23 mouse cellular contexts compared by ENCODE assay signal in genomic region chr9:97341772-97342171, GRCm38 (mm10). TPM values are rescaled to one million over a fixed set of nuclear protein-coding genes. Genes with fewer than 3 reads are reported as not detected.
DNase-seq lines count a peak whose midpoint lies in the region; ATAC-seq and TF ChIP-seq lines count a peak whose summit lies in the region.
"Had no signal": no experiment of that assay in that cellular context is flagged by ENCODE, and none has a peak within 500 bp of the region (broad histone marks: within the 10 kb centered on the region; RNA-seq: fewer than 3 reads in every experiment).

No protein-coding gene starts in this region.

- no peaks in the 10 kb centered on the region; the same call in 1 of the 2 replicates for H3K9me3 ChIP-seq in forebrain, embryonic 14.5 days (replicated peaks; ENCODE audit: control insufficient read depth, low read length)
- H3K9me3 ChIP-seq in forebrain, embryonic 13.5 days (replicated peaks) = 0 out of 2 replicates have a peak, but pooled peaks cover 4% of the 10 kb centered on the region
- H3K9me3 ChIP-seq in lung, embryonic 14.5 days (ENCODE audit: low read depth, low read length) = no peaks in the 10 kb centered on the region
- no peaks in the 10 kb centered on the region for H3K9me3 ChIP-seq in stomach, embryonic 15.5 days
- H3K9me3 ChIP-seq: hindbrain, embryonic 12.5 days; limb, embryonic 13.5 days; midbrain, embryonic 10.5 days; neural tube, embryonic 13.5 days had no signal

- 69% methylated on average over 5 of the region's 5 CpGs for WGBS in forebrain, embryonic 14.5 days
- 76% methylated on average over 5 of the region's 5 CpGs for WGBS in forebrain, embryonic 13.5 days
- WGBS in lung, embryonic 14.5 days = 44% methylated on average over 5 of the region's 5 CpGs
- 51% methylated on average over 5 of the region's 5 CpGs for WGBS in stomach, embryonic 15.5 days

- no peak for ATAC-seq in forebrain, embryonic 14.5 days
- no peak for ATAC-seq in forebrain, embryonic 13.5 days
- ATAC-seq in lung, embryonic 14.5 days (ENCODE audit: insufficient read depth) = 0 out of 2 replicates have a peak, but pooled peaks have one; percentile 13
- ATAC-seq in stomach, embryonic 15.5 days (ENCODE audit: insufficient read depth, low FRiP score, low read depth) = peak; percentile 81
- ATAC-seq: forebrain, embryonic 16.5 days had no signal

- no peaks in the 10 kb centered on the region for H3K36me3 ChIP-seq in forebrain, embryonic 14.5 days (ENCODE audit: control insufficient read depth, insufficient read depth, low read length)
- no peaks in the 10 kb centered on the region for H3K36me3 ChIP-seq in forebrain, embryonic 13.5 days (ENCODE audit: poor library complexity, severe bottlenecking)
- H3K36me3 ChIP-seq in lung, embryonic 14.5 days (ENCODE audit: insufficient read depth) = no peaks in the 10 kb centered on the region
- H3K36me3 ChIP-seq in stomach, embryonic 15.5 days = no peaks in the 10 kb centered on the region
- H3K36me3 ChIP-seq: hindbrain, embryonic 12.5 days; limb, embryonic 13.5 days; midbrain, embryonic 10.5 days; neural tube, embryonic 13.5 days had no signal

- H3K9ac ChIP-seq in forebrain, embryonic 14.5 days (ENCODE audit: low read length) = no peak overlapping the region
- no peak overlapping the region for H3K9ac ChIP-seq in forebrain, embryonic 13.5 days
- no peak overlapping the region for H3K9ac ChIP-seq in lung, embryonic 14.5 days
- H3K9ac ChIP-seq in stomach, embryonic 15.5 days = no peak overlapping the region
- H3K9ac ChIP-seq: hindbrain, embryonic 12.5 days; limb, embryonic 13.5 days; liver, embryonic 14.5 days; neural tube, embryonic 13.5 days had no signal

- intact Hi-C loops in gastrocnemius, postnatal 14 days (cut with DNase I; ENCODE audit: low total_unique reads) = no loop called here

- peaks cover 9% of the 10 kb centered on the region for H3K4me1 ChIP-seq in forebrain, embryonic 14.5 days (ENCODE audit: control insufficient read depth, insufficient read depth, low read length)
- peaks cover 12% of the 10 kb centered on the region for H3K4me1 ChIP-seq in forebrain, embryonic 13.5 days
- 0 out of 2 replicates have a peak, but pooled peaks cover 3% of the 10 kb centered on the region for H3K4me1 ChIP-seq in lung, embryonic 14.5 days (ENCODE audit: insufficient read depth)
- H3K4me1 ChIP-seq in stomach, embryonic 15.5 days = peaks cover 8% of the 10 kb centered on the region; the same call in 1 of the 2 replicates
- H3K4me1 ChIP-seq: hindbrain, embryonic 12.5 days had no signal

- H3K4me3 ChIP-seq in forebrain, embryonic 14.5 days (ENCODE audit: low read depth, low read length) = no peak overlapping the region
- no peak overlapping the region for H3K4me3 ChIP-seq in forebrain, embryonic 13.5 days
- no peak overlapping the region for H3K4me3 ChIP-seq in lung, embryonic 14.5 days (ENCODE audit: low read depth, low read length)
- H3K4me3 ChIP-seq in stomach, embryonic 15.5 days (replicated peaks) = no peak overlapping the region
- H3K4me3 ChIP-seq: hindbrain, embryonic 12.5 days; layer of hippocampus, adult 2 months; limb, embryonic 13.5 days; midbrain, embryonic 10.5 days; neural tube, embryonic 13.5 days had no signal

- no peak overlapping the region for H3K27ac ChIP-seq in forebrain, embryonic 14.5 days (ENCODE audit: low read depth, low read length)
- no peak overlapping the region for H3K27ac ChIP-seq in forebrain, embryonic 13.5 days
- no peak overlapping the region for H3K27ac ChIP-seq in lung, embryonic 14.5 days (ENCODE audit: low read depth)
- no peak overlapping the region for H3K27ac ChIP-seq in stomach, embryonic 15.5 days
- H3K27ac ChIP-seq: hindbrain, embryonic 12.5 days; layer of hippocampus, adult 2 months; limb, embryonic 13.5 days; liver, embryonic 14.5 days; midbrain, embryonic 10.5 days; neural tube, embryonic 13.5 days had no signal

- no peak overlapping the region for H3K4me2 ChIP-seq in forebrain, embryonic 14.5 days (ENCODE audit: low read length)
- H3K4me2 ChIP-seq in forebrain, embryonic 13.5 days = no peak overlapping the region
- no peak overlapping the region for H3K4me2 ChIP-seq in lung, embryonic 14.5 days
- no peak overlapping the region for H3K4me2 ChIP-seq in stomach, embryonic 15.5 days
- H3K4me2 ChIP-seq: hindbrain, embryonic 12.5 days; limb, embryonic 13.5 days; neural tube, embryonic 13.5 days had no signal

- DNase-seq in forebrain, embryonic 14.5 days (ENCODE audit: low spot score) = peak; percentile 10
- peak; percentile 31 for DNase-seq in lung, embryonic 14.5 days
- no peak for DNase-seq in lung, postnatal 4 days
- peak; percentile 22 for DNase-seq in brain, embryonic 14.5 days (ENCODE audit: low read depth)
- DNase-seq in gastrocnemius, postnatal 4 days (ENCODE audit: low spot score in 2 of 2) = no peak
- DNase-seq in gastrocnemius, postnatal 14 days = no peak
- DNase-seq: cerebellum, postnatal 10 days; heart, postnatal 10 days; kidney, adult 11 months; lung, postnatal 14 days had no signal

- no peak for TF ChIP-seq CTCF in lung, embryonic 14.5 days (IDR thresholded peaks at IDR 0.05; ENCODE audit: low read depth)
- no peak for TF ChIP-seq CTCF in brain, embryonic 14.5 days (IDR thresholded peaks at IDR 0.05; ENCODE audit: borderline replicate concordance, extremely low read depth, insufficient read depth, insufficient read length)

- H3K27me3 ChIP-seq in forebrain, embryonic 14.5 days (replicated peaks; ENCODE audit: control insufficient read depth, insufficient read depth, low read length) = no peaks in the 10 kb centered on the region
- H3K27me3 ChIP-seq in forebrain, embryonic 13.5 days = no peaks in the 10 kb centered on the region
- no peaks in the 10 kb centered on the region for H3K27me3 ChIP-seq in lung, embryonic 14.5 days (ENCODE audit: insufficient read depth, low read length)
- no peaks in the 10 kb centered on the region for H3K27me3 ChIP-seq in stomach, embryonic 15.5 days (replicated peaks)
- H3K27me3 ChIP-seq: hindbrain, embryonic 12.5 days; limb, embryonic 13.5 days had no signal

- no peak for TF ChIP-seq POLR2A in brain, embryonic 14.5 days (IDR thresholded peaks at IDR 0.05; ENCODE audit: borderline replicate concordance, extremely low read depth, insufficient read depth, insufficient read length, poor library complexity, severe bottlenecking)

RNA-seq across cellular contexts. Expression of gene Trim42, which starts 28.0 kb away (rescaled TPM):
- polyA plus RNA-seq in forebrain, embryonic 14.5 days (2014; fragmentation: Nextera tagmentation; extraction: Ambion mirVana) = not detected in 2 replicates
- polyA plus RNA-seq in forebrain, embryonic 13.5 days (2015; fragmentation: Nextera tagmentation; extraction: Ambion mirVana) = not detected in 2 replicates
- not detected in 2 replicates for polyA plus RNA-seq in lung, embryonic 14.5 days (2014; fragmentation: Nextera tagmentation; extraction: Ambion mirVana)
- polyA plus RNA-seq in brain, embryonic 14.5 days (2012; rRNA removed) = not detected in 2 replicates
- polyA plus RNA-seq in stomach, embryonic 15.5 days (2015; fragmentation: Nextera tagmentation; extraction: Ambion mirVana) = not detected in 2 replicates
- not detected for total RNA-seq in gastrocnemius, postnatal 4 days (2021)
- total RNA-seq in gastrocnemius, postnatal 14 days (2021) = not detected
- total RNA-seq: adrenal gland, postnatal 4 days; gastrocnemius, adult 8-10 months; heart, postnatal 10 days; layer of hippocampus, adult 2 months; left cerebral cortex, adult 18-20 months had no signal
- polyA plus RNA-seq: forebrain, embryonic 16.5 days; hindbrain, embryonic 12.5 days; limb, embryonic 13.5 days; liver, embryonic 14.5 days; midbrain, embryonic 10.5 days; neural tube, embryonic 13.5 days; urinary bladder, adult 2 months had no signal

Comparison
In these comparisons a context has a peak if more than half of its experiments do, and no peak if none do; other contexts are left out.
1. DNase-seq: peak in forebrain, embryonic 14.5 days (single experiment), lung, embryonic 14.5 days (single experiment) and brain, embryonic 14.5 days (single experiment); none in lung, postnatal 4 days (0 of 2), gastrocnemius, postnatal 4 days (0 of 2) and gastrocnemius, postnatal 14 days (single experiment).
2. ATAC-seq: peak in lung, embryonic 14.5 days (single experiment) and stomach, embryonic 15.5 days (single experiment); none in forebrain, embryonic 14.5 days (single experiment) and forebrain, embryonic 13.5 days (single experiment).